Mouse (Mus musculus): ENCODE results near the gene Tymp. TPM values are rescaled to one million over a fixed set of nuclear protein-coding genes. Genes with fewer than 3 reads are reported as not detected.

Tymp gene
- total RNA-seq, 1 experiment from 2014 or later, result 0.23 TPM

GRCm38 (mm10) chr15:89340136-89340535 is 36.7 kb downstream of the Tymp start:
- ATAC-seq (ENCODE audit: extremely low read depth, insufficient number of reproducible peaks, low FRiP score, poor library complexity, severe bottlenecking), result no peak

GRCm38 (mm10) chr15:89339696-89340095 is 37.1 kb downstream of the Tymp start:
- peak; percentile 57; the same call in 1 of the 2 replicates for ATAC-seq (ENCODE audit: extremely low read depth, insufficient number of reproducible peaks, low FRiP score, poor library complexity, severe bottlenecking)

- no peak for ATAC-seq (ENCODE audit: extremely low read depth, insufficient number of reproducible peaks, low FRiP score, poor library complexity, severe bottlenecking)
These were observed 40.4 kb downstream of the Tymp start for GRCm38 (mm10) chr15:89336422-89336821.

GRCm38 (mm10) chr15:89334774-89335537 is 41.9 kb downstream of the Tymp start:
- ATAC-seq (ENCODE audit: extremely low read depth, insufficient number of reproducible peaks, low FRiP score, poor library complexity, severe bottlenecking), result no peak

- no peak for ATAC-seq (ENCODE audit: extremely low read depth, insufficient number of reproducible peaks, low FRiP score, poor library complexity, severe bottlenecking)
These were observed 42.6 kb downstream of the Tymp start, which contains the start of gene Miox for GRCm38 (mm10) chr15:89334271-89334670. Gene Miox (plus strand): TSS chr15:89334398.

GRCm38 (mm10) chr15:89326441-89326840 is 50.4 kb downstream of the Tymp start:
- no peak for ATAC-seq (ENCODE audit: extremely low read depth, insufficient number of reproducible peaks, low FRiP score, poor library complexity, severe bottlenecking)

- no peak for ATAC-seq (ENCODE audit: extremely low read depth, insufficient number of reproducible peaks, low FRiP score, poor library complexity, severe bottlenecking)
These were observed 53.2 kb downstream of the Tymp start for GRCm38 (mm10) chr15:89323656-89324055.

GRCm38 (mm10) chr15:89322670-89323522 is 53.9 kb downstream of the Tymp start, which contains the start of gene Adm2:
Gene Adm2 (plus strand): TSS chr15:89322720.
- no peak for ATAC-seq (ENCODE audit: extremely low read depth, insufficient number of reproducible peaks, low FRiP score, poor library complexity, severe bottlenecking)

Other genes with a start within 250 kb of the Tymp start
- 53.8 and 58.4 TPM in 2 replicates for gene Hdac10, start 248.3 kb downstream of the Tymp start, total RNA-seq (2017)
- gene Mapk12, start 236.3 kb downstream of the Tymp start, total RNA-seq (2017), result 6.9 and 9.0 TPM in 2 replicates
- gene Mapk11, start 227.4 kb downstream of the Tymp start, total RNA-seq (2017), result 47.4 and 48.7 TPM in 2 replicates
- gene Plxnb2, start 196.3 kb downstream of the Tymp start, total RNA-seq (2017), result 15.7 and 18.9 TPM in 2 replicates
- 14.3 and 14.5 TPM in 2 replicates for gene Dennd6b, start 180.5 kb downstream of the Tymp start, total RNA-seq (2017)
- 40.1 and 41.9 TPM in 2 replicates for gene Ppp6r2, start 165.5 kb downstream of the Tymp start, total RNA-seq (2017)
- 116 and 134 TPM in 2 replicates for gene Sbf1, start 61.7 kb downstream of the Tymp start, total RNA-seq (2017)
- not detected in 2 replicates for gene Adm2, start 54.3 kb downstream of the Tymp start, total RNA-seq (2017)
- not detected in 2 replicates for gene Miox, start 42.6 kb downstream of the Tymp start, total RNA-seq (2017)
- 30.7 and 41.3 TPM in 2 replicates for gene Lmf2, start 21.4 kb downstream of the Tymp start, total RNA-seq (2017)
- 75.0 and 93.6 TPM in 2 replicates for gene Ncaph2, start 21.3 kb downstream of the Tymp start, total RNA-seq (2017)
- 5.4 and 7.2 TPM in 2 replicates for gene Sco2, start 3.2 kb downstream of the Tymp start, total RNA-seq (2017)
- gene Odf3b, start 2.2 kb upstream of the Tymp start, total RNA-seq (2017), result not detected in 2 replicates
- gene Klhdc7b, start 7.9 kb upstream of the Tymp start, total RNA-seq (2017), result not detected in 2 replicates
- not detected in 2 replicates for gene Syce3, start 33.5 kb upstream of the Tymp start, total RNA-seq (2017)
- 6.3 and 6.8 TPM in 2 replicates for gene Cpt1b, start 48.8 kb upstream of the Tymp start, total RNA-seq (2017)
- 32.0 TPM in 2 replicates for gene C730034F03Rik, start 52.5 kb upstream of the Tymp start, total RNA-seq (2017)
- gene Gm44502, start 52.7 kb upstream of the Tymp start, total RNA-seq (2017), result 1.1 and 1.3 TPM in 2 replicates
- gene Chkb, start 52.9 kb upstream of the Tymp start, total RNA-seq (2017), result 108 and 124 TPM in 2 replicates
- gene Mapk8ip2, start 76.9 kb upstream of the Tymp start, total RNA-seq (2017), result not detected in 2 replicates
- gene Arsa, start 100.4 kb upstream of the Tymp start, total RNA-seq (2017), result 13.3 and 14.2 TPM in 2 replicates
- 0.37 TPM in 1 of 2 replicates, not detected in the other for gene Shank3, start 122.6 kb upstream of the Tymp start, total RNA-seq (2017)
- not detected in 2 replicates for gene Acr, start 191.3 kb upstream of the Tymp start, total RNA-seq (2017)
- gene Rabl2, start 214.9 kb upstream of the Tymp start, total RNA-seq (2017), result 1.7 TPM in 1 of 2 replicates, not detected in the other